Mouse (Mus musculus) erythroblast, embryonic 14.5 days (primary cell): ENCODE results near the gene Mael. TPM values are rescaled to one million over a fixed set of nuclear protein-coding genes. Genes with fewer than 3 reads are reported as not detected.

ENCODE experiments used
- H3K27me3 ChIP-seq: 2 replicates; pipeline ENCODE4 v1.6.1; 2012; ENCODE audit warnings: inconsistent platforms; ENCODE audit not compliant: control insufficient read depth
- H3K36me3 ChIP-seq: 2 replicates; pipeline ENCODE4 v1.6.1; 2012; ENCODE audit warnings: mild to moderate bottlenecking, inconsistent platforms; ENCODE audit not compliant: control insufficient read depth
- H3K4me1 ChIP-seq: 2 replicates; pipeline ENCODE4 v1.6.1; 2012; ENCODE audit warnings: inconsistent platforms; ENCODE audit not compliant: control insufficient read depth
- H3K4me3 ChIP-seq: replicated peaks from 2 replicates; pipeline ENCODE3; 2012; ENCODE audit warnings: moderate library complexity, mild to moderate bottlenecking, inconsistent platforms
- H3K9me3 ChIP-seq: 2 replicates; pipeline ENCODE4 v1.6.1; 2012; ENCODE audit warnings: low read length, inconsistent platforms, mixed read lengths; ENCODE audit not compliant: control insufficient read depth
- GATA1 ChIP-seq: IDR thresholded peaks from 2 replicates; pipeline ENCODE4 v1.6.1; 2012; ENCODE audit warnings: low read length, inconsistent platforms, mixed read lengths
- TAL1 ChIP-seq: IDR thresholded peaks from 3 replicates; pipeline ENCODE4 v1.6.1; 2012; ENCODE audit warnings: low read length, inconsistent platforms, mixed read lengths
- polyA plus RNA-seq: library from polyadenylated mRNA; stranded (reverse); fragments of >175 nt; gene quantifications from 2 replicates; pipeline ENCODE4 v1.2.3, GENCODE M21; 2012

Gene Mael
- not detected in 2 replicates for polyA plus RNA-seq

DNA sequence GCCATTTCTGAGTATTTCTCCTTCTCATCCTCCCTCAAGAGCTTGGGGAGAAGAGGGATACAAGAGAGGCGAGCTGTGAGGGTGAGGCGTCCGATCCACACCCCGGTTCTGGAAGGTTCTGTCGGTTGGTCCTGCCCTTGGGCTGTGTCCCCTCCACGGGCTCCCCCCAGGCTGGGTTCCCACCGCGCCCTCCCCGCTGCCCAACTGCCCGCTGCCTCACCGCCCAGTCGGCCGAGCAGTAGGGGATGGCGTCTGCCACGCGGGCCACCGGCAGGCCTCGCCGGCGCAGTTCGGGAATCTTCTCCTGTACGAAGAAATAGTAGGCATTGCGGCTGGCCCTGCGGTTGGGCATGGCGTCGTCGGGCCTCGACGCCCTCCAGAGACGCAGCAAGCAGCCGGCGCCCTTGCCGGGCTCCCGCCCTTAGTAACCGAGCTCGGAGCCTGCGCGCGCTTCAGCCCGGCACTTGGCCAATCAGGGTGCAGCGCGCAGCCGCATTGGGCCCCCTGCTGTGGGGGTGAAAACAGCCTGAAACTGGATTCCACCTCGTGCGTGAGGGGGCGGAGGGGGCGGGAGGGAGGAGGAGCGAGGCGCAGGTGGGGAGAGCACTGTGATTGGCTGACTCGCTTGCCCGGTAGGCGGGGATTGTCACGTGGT is at the start of gene Mael:
Gene Mael (minus strand): TSS at position 433 of the 655 bp plus-strand sequence.
- no peaks in the 10 kb centered on the region for H3K27me3 ChIP-seq
- peaks cover 7% of the 10 kb centered on the region for H3K9me3 ChIP-seq
- TF ChIP-seq GATA1 (no peak), TAL1 (no peak)
- no peaks in the 10 kb centered on the region for H3K4me1 ChIP-seq
- no peak within 1 kb of the TSS for H3K4me3 ChIP-seq
- no peaks in the 10 kb centered on the region for H3K36me3 ChIP-seq

DNA sequence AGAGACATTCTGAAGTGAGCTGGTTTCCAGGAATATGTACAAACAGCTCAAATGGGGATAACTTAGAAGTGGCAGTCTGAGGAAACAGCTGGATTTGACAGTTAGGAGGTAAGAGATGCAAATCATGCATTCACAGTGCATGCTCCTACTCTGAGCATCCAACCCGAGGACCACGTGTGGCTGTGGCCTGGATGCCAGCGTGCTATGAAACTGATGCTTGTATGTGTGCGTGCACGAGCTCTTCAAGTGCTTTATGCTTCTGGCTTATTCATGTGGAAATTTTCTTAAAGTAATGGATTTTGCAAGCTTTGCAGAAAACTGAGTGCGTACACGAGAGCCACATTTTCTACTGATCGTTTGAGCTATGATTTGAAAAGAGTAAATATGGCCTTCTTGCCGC is 47.7 kb upstream of the Mael start:
- TF ChIP-seq GATA1 (no peak), TAL1 (no peak)
- Histone ChIP-seq H3K36me3 (no peaks in the 10 kb centered on the region), H3K9me3 (no peaks in the 10 kb centered on the region), H3K4me3 (no peak overlapping the region), H3K27me3 (peaks cover 9% of the 10 kb centered on the region), H3K4me1 (no peaks in the 10 kb centered on the region)

DNA sequence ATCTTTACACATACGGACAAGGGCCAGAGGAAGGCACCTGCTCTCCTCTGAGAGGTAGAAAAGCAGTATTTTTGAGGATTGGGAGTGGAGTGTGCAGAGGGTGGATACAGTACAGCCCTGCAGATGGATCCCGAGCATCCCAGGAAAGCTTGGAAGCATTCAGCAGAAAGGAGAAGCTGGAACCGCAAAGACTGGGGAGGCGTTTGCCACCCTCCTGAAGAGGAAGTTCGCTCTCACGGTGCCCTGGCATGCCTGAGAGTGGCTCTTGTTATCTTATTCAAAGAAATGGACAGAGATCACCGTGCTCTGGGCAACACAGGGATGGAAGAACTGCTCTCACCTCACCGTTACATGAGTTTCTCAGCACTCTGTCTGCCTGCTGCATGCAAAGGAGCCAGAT is 45.8 kb upstream of the Mael start:
- TF ChIP-seq TAL1 (no peak), GATA1 (no peak)
- Histone ChIP-seq H3K9me3 (no peaks in the 10 kb centered on the region), H3K27me3 (peaks cover 9% of the 10 kb centered on the region), H3K4me1 (no peaks in the 10 kb centered on the region), H3K4me3 (no peak overlapping the region), H3K36me3 (no peaks in the 10 kb centered on the region)

DNA sequence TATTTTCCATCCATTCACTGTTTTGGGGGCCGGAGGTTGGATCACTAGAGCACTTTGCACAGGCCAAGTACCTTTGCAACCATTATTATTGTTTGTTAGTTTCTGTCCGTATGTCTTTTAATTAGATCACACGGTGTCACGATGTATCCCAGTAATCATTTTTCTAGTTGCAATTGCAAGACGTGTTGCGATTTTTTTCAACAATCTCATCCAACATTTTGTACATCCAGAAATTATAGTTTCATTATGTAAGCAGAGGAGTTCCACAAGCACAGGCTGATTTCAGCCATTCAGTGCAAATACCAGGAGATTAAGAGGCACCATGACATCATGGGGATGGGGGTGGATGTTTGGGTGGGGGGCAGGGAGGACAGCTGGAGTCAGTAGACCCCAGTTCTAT is 44.9 kb upstream of the Mael start:
- TF ChIP-seq GATA1 (no peak), TAL1 (no peak)
- no peak overlapping the region for H3K4me3 ChIP-seq
- H3K36me3 ChIP-seq: no peaks in the 10 kb centered on the region
- no peaks in the 10 kb centered on the region for H3K9me3 ChIP-seq
- H3K27me3 ChIP-seq: peaks cover 9% of the 10 kb centered on the region
- no peaks in the 10 kb centered on the region for H3K4me1 ChIP-seq

DNA sequence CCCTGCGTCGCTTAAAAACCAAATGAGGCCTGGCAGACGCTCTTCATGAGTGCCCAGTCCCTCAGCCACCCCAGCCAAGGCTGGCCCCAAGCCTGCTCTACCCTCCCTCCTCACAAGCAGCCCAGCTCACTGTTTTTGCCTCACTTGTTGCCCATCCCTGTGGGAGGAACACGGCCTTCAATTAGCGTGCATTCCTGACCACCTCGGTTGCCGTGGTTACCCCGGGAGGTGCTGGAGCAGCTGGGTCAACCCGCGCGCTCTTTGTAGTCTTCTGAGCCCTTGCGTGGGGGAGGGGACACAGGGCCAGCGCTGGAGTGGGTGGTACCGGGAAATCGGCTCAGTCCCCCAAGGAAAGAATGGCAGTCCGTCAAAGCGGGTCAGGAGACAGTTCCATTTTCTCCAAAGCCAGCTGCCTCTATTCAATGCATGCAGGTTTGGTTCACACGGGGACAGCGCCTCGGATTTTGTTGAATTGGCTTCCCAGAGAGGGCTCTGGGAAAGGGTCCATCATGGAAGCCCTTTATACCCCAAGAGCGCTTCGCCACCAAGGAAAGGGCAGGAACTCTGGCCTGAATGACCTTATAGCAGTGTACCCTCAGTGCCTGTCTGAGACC is 44.2 kb upstream of the Mael start:
- H3K4me1 ChIP-seq: no peaks in the 10 kb centered on the region
- TF ChIP-seq TAL1 (no peak), GATA1 (no peak)
- H3K4me3 ChIP-seq: no peak overlapping the region
- no peaks in the 10 kb centered on the region for H3K9me3 ChIP-seq
- no peaks in the 10 kb centered on the region for H3K36me3 ChIP-seq
- H3K27me3 ChIP-seq: peaks cover 9% of the 10 kb centered on the region

DNA sequence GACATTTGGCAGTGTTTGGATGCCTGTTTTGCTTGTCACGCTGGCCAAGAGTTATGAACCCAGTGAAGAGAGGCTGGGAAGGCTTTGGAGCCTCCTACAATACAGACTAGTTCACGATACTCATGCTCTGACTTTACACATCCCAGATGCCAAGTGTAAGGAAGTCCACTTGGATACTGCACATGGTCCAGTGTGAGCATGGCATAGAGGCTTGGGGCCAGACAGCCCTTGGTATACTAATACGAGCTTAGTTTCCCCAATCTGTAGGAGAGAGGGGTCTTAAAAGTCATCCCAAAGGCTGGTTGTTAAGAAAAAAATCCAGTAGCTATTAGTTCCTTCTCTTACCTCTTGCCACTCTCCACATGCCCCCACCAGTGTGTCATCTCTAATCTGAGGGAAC is 43.3 kb upstream of the Mael start:
- Histone ChIP-seq H3K9me3 (no peaks in the 10 kb centered on the region), H3K27me3 (peaks cover 9% of the 10 kb centered on the region), H3K4me1 (no peaks in the 10 kb centered on the region), H3K4me3 (no peak overlapping the region), H3K36me3 (no peaks in the 10 kb centered on the region)
- no peak for TF ChIP-seq GATA1
- no peak for TF ChIP-seq TAL1

DNA sequence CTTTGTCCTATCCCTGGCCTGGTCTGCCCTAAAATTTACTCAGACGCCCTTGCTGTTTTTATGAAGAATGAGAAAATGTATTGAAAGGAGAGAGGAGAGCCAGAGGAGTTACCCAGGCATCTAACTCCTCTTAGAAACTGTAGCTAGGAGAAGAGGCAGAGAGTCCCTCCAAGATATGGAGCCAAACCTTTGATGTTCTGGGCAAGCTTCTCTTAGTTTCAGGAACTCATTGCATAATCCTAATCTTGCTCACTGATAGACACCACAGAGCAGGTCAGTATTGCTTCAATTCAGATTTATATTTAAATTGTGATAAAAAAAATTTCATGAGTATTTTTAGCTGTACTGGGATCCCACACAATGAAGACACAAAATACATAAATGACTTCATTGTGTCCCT is 42.7 kb upstream of the Mael start:
- H3K4me3 ChIP-seq: no peak overlapping the region
- H3K27me3 ChIP-seq: peaks cover 9% of the 10 kb centered on the region
- no peaks in the 10 kb centered on the region for H3K4me1 ChIP-seq
- H3K9me3 ChIP-seq: no peaks in the 10 kb centered on the region
- TF ChIP-seq GATA1 (no peak), TAL1 (no peak)
- no peaks in the 10 kb centered on the region for H3K36me3 ChIP-seq

DNA sequence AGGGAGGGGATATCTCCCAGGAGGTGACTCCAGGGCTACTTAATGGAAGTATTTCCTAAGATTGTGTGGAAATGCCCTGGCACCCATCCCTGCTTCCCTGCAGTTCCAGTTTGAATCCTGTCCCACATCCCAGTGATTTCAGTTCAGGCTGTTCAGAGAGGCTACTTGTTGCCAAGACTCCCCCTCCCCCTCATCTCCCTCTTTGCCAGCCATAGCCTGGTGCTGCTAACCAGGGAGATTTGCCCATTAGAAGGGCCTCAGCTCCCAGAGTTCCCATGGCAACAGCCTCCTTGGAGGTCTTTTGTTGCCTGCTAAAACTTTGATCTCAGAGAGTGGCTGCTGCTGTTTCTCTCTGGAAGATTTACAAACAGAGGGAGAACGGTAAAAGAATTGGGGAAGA is 42.0 kb upstream of the Mael start:
- H3K27me3 ChIP-seq: peaks cover 9% of the 10 kb centered on the region
- no peaks in the 10 kb centered on the region for H3K9me3 ChIP-seq
- H3K4me1 ChIP-seq: no peaks in the 10 kb centered on the region
- TF ChIP-seq TAL1: no peak
- no peak for TF ChIP-seq GATA1
- no peaks in the 10 kb centered on the region for H3K36me3 ChIP-seq
- H3K4me3 ChIP-seq: no peak overlapping the region

DNA sequence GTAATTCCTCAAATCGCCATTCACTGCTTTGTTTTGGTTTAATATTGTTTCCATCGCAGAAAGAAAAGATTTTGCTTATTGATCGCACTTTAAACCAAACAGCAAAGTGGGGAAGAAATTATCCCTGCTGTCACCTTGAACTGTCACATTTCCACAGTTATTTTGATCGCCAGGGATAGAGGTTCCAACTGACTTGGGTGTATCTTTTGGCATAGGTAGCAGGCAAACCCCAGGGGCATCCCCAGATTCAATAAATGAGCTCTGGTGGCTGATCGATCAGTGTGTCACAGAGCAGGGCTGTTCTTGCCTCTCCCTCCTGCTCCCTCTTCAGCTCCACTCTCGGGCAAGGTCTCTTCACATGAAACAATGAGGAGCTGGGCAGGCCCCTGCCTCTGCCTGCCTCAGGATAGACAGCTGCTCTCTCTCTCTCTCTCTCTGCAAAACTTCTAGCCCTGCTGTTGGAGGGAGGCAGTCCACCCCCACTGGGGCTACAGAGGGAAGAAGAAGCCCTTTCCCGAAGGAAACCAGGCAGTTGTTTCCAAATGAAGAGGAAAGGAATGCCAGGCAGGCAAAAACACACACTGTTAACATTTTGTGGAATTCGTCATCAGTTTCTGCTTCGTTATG is 41.1 kb upstream of the Mael start:
- TF ChIP-seq TAL1: no peak
- no peak for TF ChIP-seq GATA1
- Histone ChIP-seq H3K27me3 (peaks cover 9% of the 10 kb centered on the region), H3K4me3 (no peak overlapping the region), H3K36me3 (no peaks in the 10 kb centered on the region), H3K4me1 (no peaks in the 10 kb centered on the region), H3K9me3 (no peaks in the 10 kb centered on the region)
